ENCODE assay signal across 12 mouse cellular contexts in genomic region chr11:101680634-101681325, GRCm38 (mm10). TPM values are rescaled to one million over a fixed set of nuclear protein-coding genes. Genes with fewer than 3 reads are reported as not detected.
DNase-seq lines count a peak whose midpoint lies in the region; ATAC-seq and TF ChIP-seq lines count a peak whose summit lies in the region.
"Had no signal": no experiment of that assay in that cellular context is flagged by ENCODE, and none has a peak within 500 bp of the region (broad histone marks: within the 10 kb centered on the region; RNA-seq: fewer than 3 reads in every experiment).

No protein-coding gene starts in this region.

- H3K4me3 ChIP-seq in intestine, embryonic 15.5 days (replicated peaks) = no peak overlapping the region
- H3K4me3 ChIP-seq in intestine, embryonic 16.5 days (ENCODE audit: low read length) = no peak overlapping the region
- no peak overlapping the region for H3K4me3 ChIP-seq in ES-E14 (ENCODE audit: insufficient read depth in 1 of 2, low read depth in 1 of 2, low read length in 2 of 2, poor library complexity in 1 of 2, severe bottlenecking in 1 of 2)
- no peak overlapping the region for H3K4me3 ChIP-seq in brown adipose tissue, adult 24 weeks (ENCODE audit: insufficient read depth, low read depth, low read length)
- H3K4me3 ChIP-seq in heart, postnatal 0 days (ENCODE audit: low read depth, low read length) = no peak overlapping the region
- H3K4me3 ChIP-seq: left cerebral cortex, adult 2 months; liver, embryonic 12.5 days had no signal

- no peak for TF ChIP-seq CTCF in heart, postnatal 0 days (IDR thresholded peaks at IDR 0.05; ENCODE audit: low read depth)

- no peak for TF ChIP-seq EP300 in heart, postnatal 0 days (IDR thresholded peaks at IDR 0.05; ENCODE audit: low read depth)

- H3K9ac ChIP-seq in intestine, embryonic 15.5 days = no peak overlapping the region
- no peak overlapping the region for H3K9ac ChIP-seq in intestine, embryonic 16.5 days (ENCODE audit: low read depth, low read length)
- peak overlapping the region; percentile 20; the same call in 1 of the 2 replicates for H3K9ac ChIP-seq in ES-E14 (ENCODE audit: insufficient read depth, low read depth, low read length, poor library complexity, severe bottlenecking)
- peak overlapping the region; percentile 29; the same call in 1 of the 2 replicates for H3K9ac ChIP-seq in heart, postnatal 0 days (replicated peaks; ENCODE audit: low read depth, low read length)
- H3K9ac ChIP-seq: liver, embryonic 12.5 days had no signal

- H3K27ac ChIP-seq in intestine, embryonic 15.5 days = peak overlapping the region; percentile 7; the same call in 1 of the 2 replicates
- H3K27ac ChIP-seq in intestine, embryonic 16.5 days (ENCODE audit: low read length) = no peak overlapping the region
- H3K27ac ChIP-seq in ES-E14 (ENCODE audit: insufficient read depth, low read depth, low read length, poor library complexity, severe bottlenecking) = peak overlapping the region; percentile 93
- peak overlapping the region; percentile 86 for H3K27ac ChIP-seq in brown adipose tissue, adult 24 weeks (replicated peaks; ENCODE audit: low read depth, low read length)
- H3K27ac ChIP-seq in heart, postnatal 0 days (ENCODE audit: low read depth) = peak overlapping the region; percentile 48
- H3K27ac ChIP-seq: kidney, postnatal 0 days; left cerebral cortex, adult 2 months; liver, embryonic 12.5 days had no signal

- no peaks in the 10 kb centered on the region for H3K36me3 ChIP-seq in intestine, embryonic 15.5 days
- H3K36me3 ChIP-seq in intestine, embryonic 16.5 days (ENCODE audit: control insufficient read depth, insufficient read depth, low read length) = no peaks in the 10 kb centered on the region
- no peaks in the 10 kb centered on the region; the same call in 1 of the 2 replicates for H3K36me3 ChIP-seq in ES-E14 (ENCODE audit: control insufficient read depth, insufficient read depth, low read length, poor library complexity, severe bottlenecking)
- H3K36me3 ChIP-seq in heart, postnatal 0 days (replicated peaks; ENCODE audit: control insufficient read depth, insufficient read depth, low read length) = no peaks in the 10 kb centered on the region
- H3K36me3 ChIP-seq: liver, embryonic 12.5 days had no signal

- no peaks in the 10 kb centered on the region for H3K27me3 ChIP-seq in intestine, embryonic 15.5 days (replicated peaks)
- H3K27me3 ChIP-seq in intestine, embryonic 16.5 days (replicated peaks; ENCODE audit: control insufficient read depth, insufficient read depth, low read length) = no peaks in the 10 kb centered on the region
- H3K27me3 ChIP-seq in heart, postnatal 0 days (ENCODE audit: control insufficient read depth, insufficient read depth, low read length) = no peaks in the 10 kb centered on the region
- H3K27me3 ChIP-seq: liver, embryonic 12.5 days had no signal

- DNase-seq in ES-E14 (ENCODE audit: low read depth, low spot score) = no peak
- DNase-seq in heart, postnatal 0 days (ENCODE audit: low spot score) = no peak
- DNase-seq in adrenal gland, postnatal 25 days = no peak
- DNase-seq in spleen, adult 18-20 months = no peak
- no peak for DNase-seq in adrenal gland, postnatal 36 days
- DNase-seq: right cerebral cortex, postnatal 4 days had no signal

- H3K4me1 ChIP-seq in intestine, embryonic 15.5 days (replicated peaks) = peaks cover 6% of the 10 kb centered on the region; the same call in 1 of the 2 replicates
- no peaks in the 10 kb centered on the region; the same call in 1 of the 2 replicates for H3K4me1 ChIP-seq in intestine, embryonic 16.5 days (ENCODE audit: control insufficient read depth, insufficient read depth, low read length)
- H3K4me1 ChIP-seq in ES-E14 (ENCODE audit: control insufficient read depth in 2 of 2, insufficient read depth in 2 of 2, low read length in 2 of 2, poor library complexity in 1 of 2) = peaks cover 12 to 25% of the 10 kb centered on the region in 2 experiments
- peaks cover 11% of the 10 kb centered on the region for H3K4me1 ChIP-seq in brown adipose tissue, adult 24 weeks (ENCODE audit: control insufficient read depth, insufficient read depth, insufficient read length, low read length)
- H3K4me1 ChIP-seq in heart, postnatal 0 days (ENCODE audit: control insufficient read depth, insufficient read depth) = peaks cover 7% of the 10 kb centered on the region; the same call in 1 of the 2 replicates
- H3K4me1 ChIP-seq: liver, embryonic 12.5 days had no signal

- no peak for ATAC-seq in intestine, embryonic 15.5 days
- no peak for ATAC-seq in intestine, embryonic 16.5 days
- ATAC-seq in heart, postnatal 0 days (ENCODE audit: insufficient read depth, low read depth) = peak; percentile 24
- ATAC-seq: liver, embryonic 12.5 days had no signal

- WGBS in intestine, embryonic 15.5 days = 48% methylated on average over 3 of the region's 3 CpGs
- 38% methylated on average over 3 of the region's 3 CpGs for WGBS in intestine, embryonic 16.5 days
- WGBS in heart, postnatal 0 days = 50% methylated on average over 3 of the region's 3 CpGs

- in situ Hi-C loops in ES-E14 (cut with MboI; ENCODE audit: low sequenced_read_pairs in 2 of 2, unreplicated experiment in 2 of 2) = no loop called here

- H3K4me2 ChIP-seq in intestine, embryonic 15.5 days (replicated peaks) = no peak overlapping the region
- H3K4me2 ChIP-seq in intestine, embryonic 16.5 days (ENCODE audit: low read depth, low read length) = no peak overlapping the region
- no peak overlapping the region for H3K4me2 ChIP-seq in heart, postnatal 0 days (ENCODE audit: low read depth, low read length)
- H3K4me2 ChIP-seq: liver, embryonic 12.5 days had no signal

- H3K9me3 ChIP-seq in intestine, embryonic 15.5 days = no peaks in the 10 kb centered on the region
- no peaks in the 10 kb centered on the region for H3K9me3 ChIP-seq in intestine, embryonic 16.5 days (ENCODE audit: control insufficient read depth, low read length)
- H3K9me3 ChIP-seq in ES-E14 (ENCODE audit: control insufficient read depth, insufficient read depth, low read depth, low read length) = no peaks in the 10 kb centered on the region
- H3K9me3 ChIP-seq in heart, postnatal 0 days (replicated peaks; ENCODE audit: control insufficient read depth, low read length) = no peaks in the 10 kb centered on the region
- H3K9me3 ChIP-seq: liver, embryonic 12.5 days had no signal

TF ChIP-seq in ES-E14, 5 proteins besides CTCF, POLR2A, EP300 and RAD21:
- no peak for TF ChIP-seq CHD2 (IDR thresholded peaks at IDR 0.05; ENCODE audit: low read depth, low read length)
- TF ChIP-seq ZC3H11A (IDR thresholded peaks at IDR 0.05; ENCODE audit: borderline replicate concordance, low read depth, low read length) = no peak
- no peak for TF ChIP-seq MAFK (IDR thresholded peaks at IDR 0.05; ENCODE audit: insufficient read depth, low read depth, low read length)
- TF ChIP-seq HCFC1 (IDR thresholded peaks at IDR 0.05; ENCODE audit: borderline replicate concordance, insufficient read depth, low read length) = no peak
- TF ChIP-seq ZNF384 (IDR thresholded peaks at IDR 0.05; ENCODE audit: low read depth, low read length) = no peak
TF ChIP-seq in ES-E14: peak in this region for 0.

RNA-seq across cellular contexts. Expression of gene Arl4d, which starts 15.4 kb away (rescaled TPM):
- 7.6 and 7.8 TPM in 2 replicates for polyA plus RNA-seq in intestine, embryonic 15.5 days (2015; fragmentation: Nextera tagmentation; extraction: Ambion mirVana)
- 6.6 and 6.9 TPM in 2 replicates for polyA plus RNA-seq in intestine, embryonic 16.5 days (2015; fragmentation: Nextera tagmentation; extraction: Ambion mirVana)
- 11.2 and 13.8 TPM in 2 replicates for total RNA-seq in ES-E14 (2012; rRNA removed)
- 3.5 and 3.8 TPM in 2 replicates for polyA plus RNA-seq in brown adipose tissue, adult 24 weeks (2012; ENCODE audit: insufficient read depth, insufficient read length, missing spikeins)
- total RNA-seq in heart, postnatal 0 days (2014; rRNA removed; ENCODE audit: low replicate concordance) = 8.1 and 12.2 TPM in 2 replicates
- polyA plus RNA-seq in heart, postnatal 0 days (2015; fragmentation: Nextera tagmentation; extraction: Ambion mirVana) = 9.9 and 11.3 TPM in 2 replicates
- total RNA-seq in adrenal gland, postnatal 25 days (2021) = 5.9 and 8.9 TPM in 2 replicates
- total RNA-seq in adrenal gland, postnatal 36 days (2021) = 10 to 100 TPM; 11.4 to 12.5 TPM

RNA-seq across cellular contexts. Expression of gene Dhx8, which starts 51.9 kb away (rescaled TPM):
- 22.5 and 26.9 TPM in 2 replicates for polyA plus RNA-seq in intestine, embryonic 15.5 days (2015; fragmentation: Nextera tagmentation; extraction: Ambion mirVana)
- 21.4 and 23.0 TPM in 2 replicates for polyA plus RNA-seq in intestine, embryonic 16.5 days (2015; fragmentation: Nextera tagmentation; extraction: Ambion mirVana)
- 43.6 and 51.7 TPM in 2 replicates for total RNA-seq in ES-E14 (2012; rRNA removed)
- 6.5 and 11.0 TPM in 2 replicates for polyA plus RNA-seq in brown adipose tissue, adult 24 weeks (2012; ENCODE audit: insufficient read depth, insufficient read length, missing spikeins)
- 12.4 and 13.5 TPM in 2 replicates for total RNA-seq in heart, postnatal 0 days (2014; rRNA removed; ENCODE audit: low replicate concordance)
- polyA plus RNA-seq in heart, postnatal 0 days (2015; fragmentation: Nextera tagmentation; extraction: Ambion mirVana) = 12.6 and 13.1 TPM in 2 replicates
- total RNA-seq in adrenal gland, postnatal 25 days (2021) = 28.0 TPM in 2 replicates
- 10 to 100 TPM; 23.9 to 25.7 TPM for total RNA-seq in adrenal gland, postnatal 36 days (2021)

RNA-seq across cellular contexts. Expression of gene Rdm1, which starts 53.8 kb away (rescaled TPM):
- 34.5 and 35.8 TPM in 2 replicates for polyA plus RNA-seq in intestine, embryonic 15.5 days (2015; fragmentation: Nextera tagmentation; extraction: Ambion mirVana)
- 36.3 and 41.7 TPM in 2 replicates for polyA plus RNA-seq in intestine, embryonic 16.5 days (2015; fragmentation: Nextera tagmentation; extraction: Ambion mirVana)
- total RNA-seq in ES-E14 (2012; rRNA removed) = 81.1 and 99.0 TPM in 2 replicates
- 27.0 and 33.3 TPM in 2 replicates for polyA plus RNA-seq in brown adipose tissue, adult 24 weeks (2012; ENCODE audit: insufficient read depth, insufficient read length, missing spikeins)
- total RNA-seq in heart, postnatal 0 days (2014; rRNA removed; ENCODE audit: low replicate concordance) = 44.1 and 44.5 TPM in 2 replicates
- 38.1 and 40.4 TPM in 2 replicates for polyA plus RNA-seq in heart, postnatal 0 days (2015; fragmentation: Nextera tagmentation; extraction: Ambion mirVana)
- total RNA-seq in adrenal gland, postnatal 25 days (2021) = 29.9 and 37.3 TPM in 2 replicates
- 10 to 100 TPM; 24.0 to 31.6 TPM for total RNA-seq in adrenal gland, postnatal 36 days (2021)

Comparison
In these comparisons a context has a peak if more than half of its experiments do, and no peak if none do; other contexts are left out.
1. H3K9ac ChIP-seq: peak in ES-E14 (single experiment) and heart, postnatal 0 days (single experiment); none in intestine, embryonic 15.5 days (single experiment) and intestine, embryonic 16.5 days (single experiment).